Mouse (Mus musculus): ENCODE data around the gene Rps15. TPM values are rescaled to one million over a fixed set of nuclear protein-coding genes. Genes with fewer than 3 reads are reported as not detected.

Rps15 gene
- polyA plus RNA-seq (2017; shearing (Covaris generic)): 790 TPM

DNA sequence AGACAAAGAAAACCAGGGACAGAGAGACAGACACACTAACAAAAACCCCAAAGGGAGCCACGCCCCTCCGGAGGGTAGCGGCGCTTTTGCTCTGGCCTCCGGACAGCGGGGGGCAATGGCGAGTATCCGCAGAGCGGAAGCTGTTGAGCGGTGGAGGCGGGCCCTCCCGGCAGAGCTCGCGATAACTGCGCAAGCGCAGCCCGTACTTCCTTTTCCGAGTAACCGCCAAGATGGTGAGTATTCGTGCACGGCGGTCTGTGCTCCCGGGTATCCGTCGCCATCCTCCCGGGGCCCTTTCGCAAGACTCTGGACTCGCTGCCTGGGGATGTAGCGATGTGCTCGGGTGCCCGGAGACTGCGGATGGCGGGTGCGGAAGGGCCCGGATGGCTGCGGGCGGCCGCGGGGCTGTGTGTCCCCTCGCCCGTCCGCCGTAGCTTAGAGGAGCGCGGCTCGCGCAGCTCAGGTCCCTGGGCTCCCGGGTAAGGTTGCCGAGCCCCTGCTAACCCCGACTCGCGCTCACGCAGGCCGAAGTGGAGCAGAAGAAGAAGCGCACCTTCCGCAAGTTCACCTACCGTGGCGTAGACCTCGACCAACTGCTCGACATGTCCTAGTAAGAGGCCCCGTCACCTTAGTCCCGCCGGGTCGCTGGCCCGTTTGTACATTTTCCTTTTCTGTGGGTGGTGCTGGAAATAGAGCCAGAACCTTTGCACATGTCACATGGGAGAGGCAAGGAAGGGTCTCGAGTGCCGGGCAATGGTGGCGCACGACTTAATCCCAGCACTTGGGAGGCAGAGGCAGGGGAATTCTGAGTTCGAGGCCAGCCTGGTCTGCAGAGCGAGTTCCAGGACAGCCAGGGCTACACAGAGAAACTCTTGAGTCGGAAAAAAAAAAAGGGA lies at the start of gene Rps15:
Rps15 (plus strand) TSS at position 203 of the 896 bp plus-strand sequence.

DNA sequence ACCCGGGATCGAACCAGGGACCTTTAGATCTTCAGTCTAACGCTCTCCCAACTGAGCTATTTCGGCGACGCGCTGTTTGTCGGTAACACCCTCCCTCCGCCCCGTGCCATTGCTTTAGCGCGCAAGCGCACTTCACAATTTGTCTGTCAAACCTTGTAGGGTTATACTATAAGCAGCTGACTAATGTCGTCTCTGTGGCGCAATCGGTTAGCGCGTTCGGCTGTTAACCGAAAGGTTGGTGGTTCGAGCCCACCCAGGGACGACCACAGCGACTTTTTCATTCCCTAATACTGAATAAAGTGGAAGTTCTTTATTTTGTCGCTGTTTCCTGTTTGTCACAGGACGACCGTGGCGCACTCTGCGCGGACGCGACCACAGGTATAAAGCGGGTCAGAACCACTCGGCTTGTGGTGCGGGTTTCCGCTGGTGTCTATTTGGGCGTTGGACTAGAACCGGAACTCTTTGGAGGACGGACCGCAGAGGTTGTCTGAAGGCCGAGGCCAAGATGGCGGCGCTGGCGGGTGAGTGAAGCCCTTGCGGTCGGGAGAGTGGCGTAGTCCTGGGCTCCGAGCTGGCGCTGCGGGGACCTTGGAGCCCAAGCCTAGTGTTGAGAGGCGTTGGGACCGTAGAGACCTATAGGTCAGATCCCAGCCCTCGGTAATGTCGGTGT lies 43.1 kb upstream of the Rps15 start, which contains the start of gene Ndufs7:
Ndufs7 (plus strand) TSS at position 151 of the 670 bp plus-strand sequence.

GRCm38 (mm10) chr10:80260642-80261584 lies 31.3 kb upstream of the Rps15 start, which contains the start of the genes Gamt and Dazap1:
Gene Gamt, minus strand, starts transcription at chr10:80261012.
Gene Dazap1, plus strand, starts transcription at chr10:80261486.

DNA sequence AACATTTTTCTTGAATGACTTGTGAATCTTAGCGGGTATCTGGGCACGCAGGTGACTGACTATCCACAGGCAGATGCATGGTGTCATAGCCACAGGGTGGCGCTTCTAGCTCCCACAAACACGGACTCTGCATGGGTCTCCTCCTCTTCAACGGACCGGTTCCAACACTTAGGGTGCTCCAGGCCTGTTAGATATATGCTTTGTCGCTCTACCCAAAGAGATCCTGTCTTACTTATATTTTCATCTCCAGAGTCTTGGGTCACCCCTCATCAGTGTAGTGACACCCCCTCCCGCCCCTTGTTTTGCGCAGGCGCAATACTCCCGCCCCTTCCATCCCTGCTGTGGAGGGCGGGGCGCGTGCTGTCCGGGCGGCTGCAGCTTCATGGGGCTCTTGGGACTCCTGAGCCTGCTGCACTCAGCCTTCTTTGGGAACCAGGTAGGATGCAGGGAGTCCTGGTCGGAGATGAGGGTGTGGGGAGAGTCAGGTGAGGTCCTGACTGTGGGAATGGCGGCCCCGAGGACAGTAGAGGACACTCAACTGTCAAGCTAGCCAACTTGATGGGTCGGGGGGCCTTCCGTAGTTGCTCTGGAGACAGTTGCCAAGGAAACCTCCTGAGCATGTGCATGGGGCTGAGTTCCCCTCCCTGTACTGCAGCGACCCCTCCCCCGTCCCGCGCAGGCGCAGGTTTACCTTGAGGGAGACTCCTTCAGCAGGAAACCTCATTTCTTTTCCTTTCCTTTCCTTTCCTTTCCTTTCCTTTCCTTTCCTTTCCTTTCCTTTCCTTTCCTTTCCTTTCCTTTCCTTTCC lies 3.6 kb downstream of the Rps15 start, which contains the start of gene Apc2:
Apc2 (plus strand) TSS at position 360 of the 808 bp plus-strand sequence.

GRCm38 (mm10) chr10:80320340-80320760 lies 28.1 kb downstream of the Rps15 start, which contains the start of gene 2310011J03Rik:
Gene 2310011J03Rik, minus strand, starts transcription at chr10:80320537.

GRCm38 (mm10) chr10:80329273-80330081 lies 37.2 kb downstream of the Rps15 start, which contains the start of the genes Pcsk4 and Reep6:
Gene Pcsk4, minus strand, starts transcription at chr10:80329498.
Gene Reep6, plus strand, starts transcription at chr10:80329953.

Other genes starting within 250 kb of the Rps15 start
- 441 TPM for gene Gpx4, start 245.3 kb upstream of the Rps15 start, polyA plus RNA-seq (2017; shearing (Covaris generic))
- gene Sbno2, start 186.9 kb upstream of the Rps15 start, polyA plus RNA-seq (2017; shearing (Covaris generic)): 59.4 TPM
- gene Stk11, start 176.7 kb upstream of the Rps15 start, polyA plus RNA-seq (2017; shearing (Covaris generic)): 47.2 TPM
- gene Atp5d, start 153.8 kb upstream of the Rps15 start, polyA plus RNA-seq (2017; shearing (Covaris generic)): 400 TPM
- gene Cbarp, start 151.6 kb upstream of the Rps15 start, polyA plus RNA-seq (2017; shearing (Covaris generic)): 3.4 TPM
- 5.6 TPM for gene Midn, start 144.2 kb upstream of the Rps15 start, polyA plus RNA-seq (2017; shearing (Covaris generic))
- gene Cirbp, start 126.5 kb upstream of the Rps15 start, polyA plus RNA-seq (2017; shearing (Covaris generic)): 228 TPM
- gene 1600002K03Rik, start 119.5 kb upstream of the Rps15 start, polyA plus RNA-seq (2017; shearing (Covaris generic)): 21.5 TPM
- gene Efna2, start 113.0 kb upstream of the Rps15 start, polyA plus RNA-seq (2017; shearing (Covaris generic)): 0.17 TPM
- gene Mum1, start 66.0 kb upstream of the Rps15 start, polyA plus RNA-seq (2017; shearing (Covaris generic)): 119 TPM
- gene Ndufs7, start 43.3 kb upstream of the Rps15 start, polyA plus RNA-seq (2017; shearing (Covaris generic)): 273 TPM
- gene Gamt, start 31.4 kb upstream of the Rps15 start, polyA plus RNA-seq (2017; shearing (Covaris generic)): 0.67 TPM
- gene Dazap1, start 31.0 kb upstream of the Rps15 start, polyA plus RNA-seq (2017; shearing (Covaris generic)): 94.1 TPM
- 0.24 TPM for gene Apc2, start 3.5 kb downstream of the Rps15 start, polyA plus RNA-seq (2017; shearing (Covaris generic))
- gene 2310011J03Rik, start 28.1 kb downstream of the Rps15 start, polyA plus RNA-seq (2017; shearing (Covaris generic)): 82.5 TPM
- 28.8 TPM for gene Pcsk4, start 37.0 kb downstream of the Rps15 start, polyA plus RNA-seq (2017; shearing (Covaris generic))
- gene Reep6, start 37.5 kb downstream of the Rps15 start, polyA plus RNA-seq (2017; shearing (Covaris generic)): 0.41 TPM
- not detected for gene Adamtsl5, start 56.0 kb downstream of the Rps15 start, polyA plus RNA-seq (2017; shearing (Covaris generic))
- gene Plk5, start 64.0 kb downstream of the Rps15 start, polyA plus RNA-seq (2017; shearing (Covaris generic)): not detected
- gene Mex3d, start 95.2 kb downstream of the Rps15 start, polyA plus RNA-seq (2017; shearing (Covaris generic)): 8.7 TPM
- 184 TPM for gene Mbd3, start 107.1 kb downstream of the Rps15 start, polyA plus RNA-seq (2017; shearing (Covaris generic))
- gene Uqcr11, start 114.4 kb downstream of the Rps15 start, polyA plus RNA-seq (2017; shearing (Covaris generic)): 234 TPM
- gene Tcf3, start 141.2 kb downstream of the Rps15 start, polyA plus RNA-seq (2017; shearing (Covaris generic)): 132 TPM
- not detected for gene Onecut3, start 202.4 kb downstream of the Rps15 start, polyA plus RNA-seq (2017; shearing (Covaris generic))
- 0.04 TPM for gene Atp8b3, start 246.7 kb downstream of the Rps15 start, polyA plus RNA-seq (2017; shearing (Covaris generic))